Mouse (Mus musculus): Measurements from ENCODE around the gene Serpinb1b. TPM values are rescaled to one million over a fixed set of nuclear protein-coding genes. Genes with fewer than 3 reads are reported as not detected.

Serpinb1b gene
- polyA plus RNA-seq, 1 experiment = 3.3 TPM

- TF ChIP-seq POLR2A (IDR thresholded peaks at IDR 0.05; ENCODE audit: borderline replicate concordance, extremely low read depth, insufficient read depth, insufficient read length, poor library complexity, severe bottlenecking) (no peak), CTCF (IDR thresholded peaks at IDR 0.05; ENCODE audit: borderline replicate concordance, extremely low read depth, insufficient read depth, insufficient read length) (peak; percentile 26; the same call in 1 of the 2 replicates)
- DNase-seq (ENCODE audit: low read depth) = peak; percentile 22
Observed at GRCm38 (mm10) chr13:33074029-33074428, 4.3 kb upstream of the Serpinb1b start.

- no peak for DNase-seq (ENCODE audit: low read depth)
- TF ChIP-seq POLR2A (IDR thresholded peaks at IDR 0.05; ENCODE audit: borderline replicate concordance, extremely low read depth, insufficient read depth, insufficient read length, poor library complexity, severe bottlenecking) (no peak), CTCF (IDR thresholded peaks at IDR 0.05; ENCODE audit: borderline replicate concordance, extremely low read depth, insufficient read depth, insufficient read length) (no peak)
Observed at GRCm38 (mm10) chr13:33076247-33076646, 2.1 kb upstream of the Serpinb1b start.

- TF ChIP-seq CTCF (IDR thresholded peaks at IDR 0.05; ENCODE audit: borderline replicate concordance, extremely low read depth, insufficient read depth, insufficient read length) (no peak), POLR2A (IDR thresholded peaks at IDR 0.05; ENCODE audit: borderline replicate concordance, extremely low read depth, insufficient read depth, insufficient read length, poor library complexity, severe bottlenecking) (no peak)
- no peak for DNase-seq (ENCODE audit: low read depth)
Observed at GRCm38 (mm10) chr13:33077026-33077685, 1.2 kb upstream of the Serpinb1b start.

- TF ChIP-seq CTCF (IDR thresholded peaks at IDR 0.05; ENCODE audit: borderline replicate concordance, extremely low read depth, insufficient read depth, insufficient read length) (peak; percentile 29; the same call in 1 of the 2 replicates), POLR2A (IDR thresholded peaks at IDR 0.05; ENCODE audit: borderline replicate concordance, extremely low read depth, insufficient read depth, insufficient read length, poor library complexity, severe bottlenecking) (no peak)
- DNase-seq (ENCODE audit: low read depth) = peak; percentile 41
Observed at GRCm38 (mm10) chr13:33079391-33079790, 1.0 kb downstream of the Serpinb1b start.

- no peak for DNase-seq (ENCODE audit: low read depth)
- peak; percentile 18; the same call in 1 of the 2 replicates for TF ChIP-seq CTCF (IDR thresholded peaks at IDR 0.05; ENCODE audit: borderline replicate concordance, extremely low read depth, insufficient read depth, insufficient read length)
- TF ChIP-seq POLR2A (IDR thresholded peaks at IDR 0.05; ENCODE audit: borderline replicate concordance, extremely low read depth, insufficient read depth, insufficient read length, poor library complexity, severe bottlenecking) = no peak
Observed at GRCm38 (mm10) chr13:33080356-33080755, 2.0 kb downstream of the Serpinb1b start.

- TF ChIP-seq CTCF (IDR thresholded peaks at IDR 0.05; ENCODE audit: borderline replicate concordance, extremely low read depth, insufficient read depth, insufficient read length) (no peak), POLR2A (IDR thresholded peaks at IDR 0.05; ENCODE audit: borderline replicate concordance, extremely low read depth, insufficient read depth, insufficient read length, poor library complexity, severe bottlenecking) (no peak)
- no peak for DNase-seq (ENCODE audit: low read depth)
Observed at GRCm38 (mm10) chr13:33083834-33084233, 5.5 kb downstream of the Serpinb1b start.

GRCm38 (mm10) chr13:33084975-33085694 is 6.8 kb downstream of the Serpinb1b start:
- TF ChIP-seq POLR2A (IDR thresholded peaks at IDR 0.05; ENCODE audit: borderline replicate concordance, extremely low read depth, insufficient read depth, insufficient read length, poor library complexity, severe bottlenecking) = no peak
- TF ChIP-seq CTCF (IDR thresholded peaks at IDR 0.05; ENCODE audit: borderline replicate concordance, extremely low read depth, insufficient read depth, insufficient read length) = no peak
- DNase-seq (ENCODE audit: low read depth) = peak; percentile 56

- TF ChIP-seq POLR2A (IDR thresholded peaks at IDR 0.05; ENCODE audit: borderline replicate concordance, extremely low read depth, insufficient read depth, insufficient read length, poor library complexity, severe bottlenecking) (no peak), CTCF (IDR thresholded peaks at IDR 0.05; ENCODE audit: borderline replicate concordance, extremely low read depth, insufficient read depth, insufficient read length) (no peak)
- DNase-seq (ENCODE audit: low read depth) = peak; percentile 91
Observed at GRCm38 (mm10) chr13:33085695-33086432, 7.5 kb downstream of the Serpinb1b start.

GRCm38 (mm10) chr13:33089566-33089965 is 11.2 kb downstream of the Serpinb1b start:
- TF ChIP-seq CTCF (IDR thresholded peaks at IDR 0.05; ENCODE audit: borderline replicate concordance, extremely low read depth, insufficient read depth, insufficient read length) = no peak
- TF ChIP-seq POLR2A (IDR thresholded peaks at IDR 0.05; ENCODE audit: borderline replicate concordance, extremely low read depth, insufficient read depth, insufficient read length, poor library complexity, severe bottlenecking) = no peak
- no peak for DNase-seq (ENCODE audit: low read depth)

GRCm38 (mm10) chr13:33090546-33090945 is 12.2 kb downstream of the Serpinb1b start:
- TF ChIP-seq CTCF (IDR thresholded peaks at IDR 0.05; ENCODE audit: borderline replicate concordance, extremely low read depth, insufficient read depth, insufficient read length) = no peak
- no peak for TF ChIP-seq POLR2A (IDR thresholded peaks at IDR 0.05; ENCODE audit: borderline replicate concordance, extremely low read depth, insufficient read depth, insufficient read length, poor library complexity, severe bottlenecking)
- no peak for DNase-seq (ENCODE audit: low read depth)

- TF ChIP-seq CTCF (IDR thresholded peaks at IDR 0.05; ENCODE audit: borderline replicate concordance, extremely low read depth, insufficient read depth, insufficient read length) (no peak), POLR2A (IDR thresholded peaks at IDR 0.05; ENCODE audit: borderline replicate concordance, extremely low read depth, insufficient read depth, insufficient read length, poor library complexity, severe bottlenecking) (no peak)
- no peak for DNase-seq (ENCODE audit: low read depth)
Observed at GRCm38 (mm10) chr13:33091306-33091705, 12.9 kb downstream of the Serpinb1b start.
